Mouse (Mus musculus) kidney, postnatal 4 days (tissue): ENCODE results near the gene Ctcf.

ENCODE experiments used
- DNase-seq, 2 experiments: peaks; one replicate each; pipeline ENCODE4 v3.0.0; 2021; ENCODE audit warnings: mixed read lengths in 2 of 2

Gene Ctcf

DNA sequence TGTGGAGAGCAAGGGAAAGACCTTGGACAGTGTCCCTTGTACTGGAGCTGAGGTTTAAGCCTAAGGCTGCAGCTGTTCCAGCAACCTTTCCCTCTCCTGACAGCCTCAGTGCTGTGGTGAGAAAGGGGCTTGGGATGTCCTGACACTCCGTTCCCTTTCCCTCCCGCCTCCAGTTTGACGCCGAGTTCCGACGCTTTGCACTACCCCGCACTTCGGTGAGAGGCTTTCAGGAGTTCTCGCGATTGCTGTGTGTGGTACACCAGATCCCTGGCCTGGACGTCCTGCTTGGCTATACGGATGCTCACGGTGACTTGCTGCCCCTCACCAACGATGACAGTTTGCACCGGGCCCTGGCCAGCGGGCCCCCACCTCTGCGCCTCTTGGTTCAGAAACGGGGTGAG is 65.6 kb downstream of the Ctcf start:
- DNase-seq: no peak

DNA sequence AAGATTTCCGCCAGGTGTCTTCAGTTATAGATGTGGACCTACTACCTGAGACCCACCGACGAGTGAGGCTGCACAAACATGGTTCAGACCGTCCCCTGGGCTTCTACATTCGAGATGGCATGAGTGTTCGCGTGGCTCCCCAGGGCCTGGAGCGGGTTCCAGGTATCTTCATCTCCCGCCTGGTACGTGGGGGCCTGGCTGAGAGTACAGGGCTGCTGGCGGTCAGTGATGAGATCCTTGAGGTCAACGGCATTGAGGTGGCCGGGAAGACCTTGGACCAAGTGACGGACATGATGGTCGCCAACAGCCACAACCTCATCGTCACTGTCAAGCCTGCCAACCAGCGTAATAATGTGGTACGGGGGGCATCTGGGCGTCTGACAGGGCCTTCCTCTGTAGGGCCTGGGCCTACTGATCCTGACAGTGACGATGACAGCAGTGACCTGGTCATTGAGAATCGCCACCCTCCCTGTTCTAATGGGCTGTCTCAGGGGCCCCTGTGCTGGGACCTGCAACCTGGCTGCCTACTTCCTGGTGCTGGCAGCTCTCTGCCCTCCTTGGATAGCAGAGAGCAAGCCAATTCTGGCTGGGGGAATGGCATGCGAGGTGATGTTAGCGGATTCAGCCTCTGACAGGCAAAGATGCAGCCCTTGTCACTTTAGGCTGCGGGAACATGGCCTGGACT is 66.5 kb downstream of the Ctcf start:
- no peak for DNase-seq

DNA sequence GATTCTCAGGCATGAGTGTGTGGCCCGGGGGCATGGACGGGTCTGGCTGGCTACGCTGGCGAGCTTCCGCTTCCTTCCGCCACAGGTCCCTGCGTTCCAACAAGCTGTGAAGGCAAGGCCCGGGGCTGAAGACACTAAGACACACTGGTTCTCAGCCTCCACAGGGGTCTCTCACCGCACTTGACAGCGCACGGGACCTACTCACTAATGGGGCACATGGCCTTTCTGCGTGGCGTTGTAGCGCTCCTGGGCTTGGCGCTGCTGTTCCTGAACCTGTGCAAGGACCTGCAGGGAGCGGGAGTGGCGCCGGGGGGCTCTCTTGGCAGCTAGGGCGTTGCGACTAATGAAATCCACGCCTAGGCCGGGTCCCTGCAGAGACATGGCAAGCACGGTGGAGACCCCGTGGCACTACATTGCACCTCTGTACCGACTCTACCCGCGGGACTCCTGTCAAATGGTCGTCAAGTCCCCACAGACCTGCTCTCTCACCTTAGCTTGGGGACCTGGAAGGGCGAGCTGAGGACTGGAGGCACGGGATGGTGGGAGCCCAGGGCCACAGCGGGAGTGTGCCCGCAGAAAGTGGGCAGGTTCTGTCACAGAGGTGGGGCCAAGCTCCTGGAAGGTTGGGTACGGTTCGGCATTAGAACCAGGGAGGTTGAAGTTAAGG is 67.9 kb downstream of the Ctcf start:
- DNase-seq: no peak

DNA sequence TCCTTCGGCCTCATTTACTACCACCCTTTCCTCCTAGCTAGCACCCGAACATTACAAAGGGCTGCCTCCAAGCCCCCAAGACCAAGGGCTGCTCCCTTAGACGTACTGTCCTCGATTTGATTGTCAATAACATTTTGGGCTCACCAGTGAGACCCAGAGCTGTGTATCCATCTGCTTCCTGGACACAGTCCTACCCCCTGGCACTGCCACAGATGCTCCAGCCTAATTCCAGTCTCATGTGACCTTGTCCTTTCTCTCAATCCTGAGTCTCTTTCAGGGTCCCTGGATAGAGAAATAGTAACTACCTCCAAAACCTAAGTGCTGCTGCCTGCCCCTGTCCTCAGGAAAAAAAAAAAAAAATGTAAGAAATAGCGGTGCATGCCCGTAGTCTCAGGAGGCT is 68.6 kb downstream of the Ctcf start:
- DNase-seq: no peak

DNA sequence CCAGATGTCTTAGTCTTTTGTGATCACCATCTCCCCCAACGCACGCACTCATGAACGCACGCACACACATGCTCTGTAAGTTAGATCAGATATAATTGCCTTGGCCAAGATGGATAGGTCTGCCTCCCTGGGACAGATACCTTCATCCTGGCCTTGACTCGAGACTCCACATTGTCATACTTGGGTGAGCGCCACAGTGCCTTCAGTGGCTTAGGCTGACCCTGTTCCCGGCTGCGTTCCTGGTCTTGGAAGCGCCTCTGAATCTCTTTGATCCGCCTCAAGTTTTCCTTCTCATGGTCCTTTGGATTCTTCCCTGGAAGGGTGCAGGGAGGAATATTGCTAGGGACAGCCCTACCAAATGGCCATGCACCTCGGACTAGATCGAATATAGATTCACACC is 70.1 kb downstream of the Ctcf start:
- DNase-seq: no peak

DNA sequence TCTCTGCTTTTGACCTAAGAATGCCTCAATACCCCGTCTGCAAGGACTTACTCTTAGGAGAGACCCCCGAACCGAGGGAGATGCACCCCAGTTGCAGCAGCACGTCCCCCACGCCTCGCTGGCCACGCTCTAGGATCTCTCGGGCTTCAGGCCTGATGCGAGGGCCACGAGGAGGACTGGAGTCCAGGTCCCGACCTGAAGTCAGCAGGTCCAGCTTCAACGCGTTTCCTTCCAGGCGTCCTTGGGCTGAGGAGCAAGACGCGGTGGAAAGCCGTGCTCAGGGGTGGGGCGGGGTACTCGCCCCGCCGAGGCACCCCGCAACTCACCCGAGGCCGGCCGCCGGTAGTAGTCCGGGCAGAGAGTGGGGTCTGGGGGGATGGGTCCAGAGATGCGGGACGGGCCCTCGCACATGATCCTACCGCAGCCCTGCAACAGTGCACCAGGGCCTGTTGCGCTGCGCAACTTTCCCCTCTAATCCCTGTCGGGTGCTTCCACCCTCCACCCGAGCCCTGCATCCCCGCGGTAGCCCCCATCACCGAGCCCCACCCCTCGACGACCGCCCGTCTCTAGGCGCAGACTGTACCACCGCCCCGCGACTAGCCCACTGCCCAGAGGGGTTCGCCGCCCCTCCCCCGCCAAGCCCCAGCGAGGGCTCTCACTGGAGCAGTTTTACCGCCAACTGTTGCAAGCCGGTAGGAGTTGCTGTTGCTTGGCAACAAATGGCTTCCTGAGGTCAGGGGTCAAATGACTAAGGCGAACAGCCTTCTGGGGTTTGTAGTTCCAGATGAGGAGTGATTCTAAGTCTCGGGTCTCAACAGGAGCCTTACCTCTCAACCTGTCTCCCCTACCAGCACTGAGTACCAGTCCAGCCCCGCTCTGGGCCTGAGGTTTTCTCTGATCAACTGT is 71.4 kb downstream of the Ctcf start, which contains the start of the genes 4933405L10Rik and Enkd1:
TSS of gene 4933405L10Rik (plus strand) at position 158 of the 906 bp plus-strand sequence.
TSS of gene Enkd1 (minus strand) at position 713 of the 906 bp plus-strand sequence.
- DNase-seq: peak; percentile 89 to 92

DNA sequence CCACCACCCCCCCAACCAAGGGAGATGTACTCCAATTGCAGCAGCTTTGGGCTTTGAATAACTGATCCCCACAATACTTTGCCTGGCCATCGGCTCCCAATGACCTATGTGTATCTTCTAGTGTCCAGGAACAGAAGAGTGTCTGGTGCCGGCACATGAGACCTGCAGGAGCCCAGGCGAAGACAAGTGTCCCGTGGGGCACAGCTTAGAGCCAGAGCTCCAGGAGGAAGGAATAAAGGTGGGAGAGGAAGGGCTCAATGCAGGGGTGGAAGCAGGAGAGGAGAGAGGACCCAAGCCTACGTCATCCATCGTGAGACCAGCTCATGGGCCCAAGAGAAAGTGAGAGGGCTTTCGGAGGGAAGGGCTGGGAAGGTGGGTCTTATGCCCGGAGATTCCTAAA is 72.3 kb downstream of the Ctcf start:
- no peak for DNase-seq

DNA sequence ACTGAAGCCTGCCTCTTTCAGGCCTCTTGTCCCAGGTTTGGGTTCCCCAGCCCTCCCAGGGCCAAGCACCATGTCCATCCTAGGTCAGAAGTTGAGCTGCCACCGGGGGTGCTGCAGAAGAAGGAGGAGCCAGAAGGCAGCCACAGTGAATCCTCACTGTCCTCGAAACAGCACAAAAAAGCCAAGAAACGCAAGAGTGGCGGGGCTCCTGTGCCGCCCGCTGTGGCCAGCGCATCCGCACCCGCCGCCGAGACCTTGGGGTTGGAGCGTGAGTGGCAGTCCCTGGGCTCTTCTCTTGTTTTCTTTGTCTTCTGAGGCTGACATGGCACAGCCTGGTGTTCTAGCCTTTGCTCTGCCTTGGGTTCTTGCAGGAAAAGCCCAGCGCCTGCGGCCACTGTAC is 72.9 kb downstream of the Ctcf start:
- no peak for DNase-seq

DNA sequence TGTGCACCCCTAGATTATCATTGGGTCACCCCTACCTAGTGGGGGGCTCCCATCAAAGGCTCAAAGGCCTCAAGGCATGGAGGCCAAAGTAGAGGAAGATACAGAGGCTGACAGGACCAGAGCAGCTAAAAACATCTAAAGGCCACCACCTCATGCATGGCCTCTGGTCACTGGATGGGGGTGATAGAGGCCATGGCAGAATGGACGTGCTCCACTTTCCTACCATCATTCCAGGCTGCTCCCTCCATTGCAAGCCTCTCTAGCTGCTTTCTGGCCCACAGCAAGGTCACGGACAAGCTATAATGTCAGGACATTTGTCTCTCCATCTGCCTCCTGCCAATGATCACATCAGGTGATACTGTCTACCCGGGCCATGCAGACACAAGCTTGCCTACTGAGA is 75.9 kb downstream of the Ctcf start:
- no peak for DNase-seq

DNA sequence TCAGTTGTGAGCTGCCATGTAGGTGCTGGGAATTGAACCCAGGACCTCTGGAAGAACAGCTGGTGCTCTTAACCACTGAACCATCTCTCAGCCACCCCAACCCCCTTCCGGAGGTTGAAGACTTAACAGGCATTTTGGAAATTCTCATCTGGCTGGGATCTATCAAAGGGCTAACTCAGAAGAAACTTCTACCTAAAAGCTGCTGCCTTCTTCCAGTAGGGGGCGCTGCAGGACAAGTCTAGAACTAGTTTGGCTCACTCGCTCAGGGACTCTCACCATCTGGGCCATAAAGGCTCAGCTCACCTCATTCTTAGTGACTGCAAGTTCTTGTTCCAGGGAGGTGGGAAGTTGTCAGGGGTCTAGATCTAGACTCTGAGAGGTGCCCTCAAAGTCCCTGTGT is 77.8 kb downstream of the Ctcf start:
- peak; percentile 93 to 94 for DNase-seq

DNA sequence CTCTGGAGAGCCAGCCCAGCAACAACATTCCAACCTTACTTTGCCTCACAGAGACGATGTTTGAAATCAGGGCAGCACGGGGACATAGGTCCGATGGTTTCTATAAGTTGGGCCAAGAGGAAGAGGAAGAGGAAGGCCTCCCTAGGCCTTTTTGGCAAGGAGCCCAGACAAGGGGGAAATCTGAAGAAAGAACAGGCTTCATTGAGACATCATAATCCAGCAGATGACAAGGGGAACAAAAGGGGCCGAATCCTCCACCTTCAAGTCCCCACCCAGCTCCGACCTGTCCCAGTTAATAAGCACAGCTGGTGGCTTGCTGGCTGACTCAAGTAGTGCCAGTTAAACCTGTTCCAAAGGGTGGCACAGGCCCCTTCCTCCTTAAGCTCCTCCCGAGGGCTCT is 78.7 kb downstream of the Ctcf start:
- peak in 1 of 2 experiments; percentile 38 for DNase-seq

DNA sequence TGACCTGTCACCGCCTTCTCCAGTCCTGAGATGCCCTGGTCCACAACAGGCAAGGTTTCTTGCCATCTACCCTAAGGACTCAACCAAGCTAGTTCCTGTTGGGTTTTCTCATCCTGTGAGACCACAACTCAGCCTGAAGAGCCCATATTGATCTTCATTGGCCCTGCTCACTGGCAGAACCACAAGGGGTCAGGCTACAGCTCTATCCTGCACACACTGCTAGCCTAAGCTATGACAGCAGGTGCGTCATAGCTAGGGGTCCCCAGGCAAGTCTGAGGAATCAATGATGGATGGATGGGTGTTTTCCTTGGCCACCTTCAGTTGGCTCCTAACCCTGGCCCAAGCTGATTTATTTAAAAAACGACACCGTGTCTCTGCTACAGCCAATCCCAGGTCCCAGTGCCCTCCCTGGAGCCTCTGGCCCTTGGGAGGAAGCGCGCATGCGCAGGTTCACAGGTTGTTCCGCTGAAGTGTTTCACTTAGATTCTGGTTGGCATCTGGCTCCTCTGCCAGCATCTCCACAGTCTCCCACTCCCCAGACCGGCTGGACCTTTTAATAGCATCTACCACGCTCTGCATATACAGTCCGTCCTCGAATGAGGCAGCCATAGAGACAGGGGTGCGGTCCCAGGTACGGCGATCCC is 80.1 kb downstream of the Ctcf start:
- no peak for DNase-seq

DNA sequence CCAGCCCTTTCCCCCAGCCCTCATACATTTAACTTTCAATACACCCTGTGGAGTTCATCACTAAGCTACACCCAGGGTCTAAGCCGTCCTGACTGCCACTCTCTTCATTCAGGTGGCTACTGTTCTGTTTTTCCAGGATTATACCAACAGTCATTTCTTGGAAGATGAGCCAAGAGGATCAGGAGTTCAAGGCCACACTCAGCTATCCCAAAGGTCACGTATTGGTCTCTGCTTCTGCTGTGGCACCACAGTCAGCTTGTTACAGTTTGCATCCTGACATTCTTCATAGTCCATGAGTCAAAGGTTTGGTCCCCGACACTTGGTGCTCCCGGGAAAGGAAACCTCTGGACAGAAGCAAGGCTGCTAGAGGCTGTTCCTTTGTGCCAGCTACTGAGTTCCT is 83.3 kb downstream of the Ctcf start:
- no peak for DNase-seq

DNA sequence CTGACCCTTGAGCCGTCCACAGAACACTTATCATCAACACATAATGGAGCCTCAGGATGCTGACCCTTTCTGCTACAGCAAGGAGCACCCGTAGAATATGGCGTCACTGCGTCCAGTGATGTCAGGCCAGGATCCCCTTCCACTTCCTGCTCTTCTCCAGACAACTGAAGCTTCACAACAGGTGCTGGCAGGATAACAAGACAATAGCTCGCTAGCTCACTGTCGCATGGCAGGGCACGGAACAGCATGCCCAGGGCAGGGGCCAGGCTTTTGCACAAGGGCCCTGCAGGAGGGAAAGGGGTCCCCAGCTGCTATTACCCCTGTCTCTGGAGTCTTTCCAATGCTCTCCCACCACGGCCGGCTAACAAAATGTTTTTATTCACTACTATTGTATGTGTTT is 86.5 kb downstream of the Ctcf start:
- DNase-seq: no peak

DNA sequence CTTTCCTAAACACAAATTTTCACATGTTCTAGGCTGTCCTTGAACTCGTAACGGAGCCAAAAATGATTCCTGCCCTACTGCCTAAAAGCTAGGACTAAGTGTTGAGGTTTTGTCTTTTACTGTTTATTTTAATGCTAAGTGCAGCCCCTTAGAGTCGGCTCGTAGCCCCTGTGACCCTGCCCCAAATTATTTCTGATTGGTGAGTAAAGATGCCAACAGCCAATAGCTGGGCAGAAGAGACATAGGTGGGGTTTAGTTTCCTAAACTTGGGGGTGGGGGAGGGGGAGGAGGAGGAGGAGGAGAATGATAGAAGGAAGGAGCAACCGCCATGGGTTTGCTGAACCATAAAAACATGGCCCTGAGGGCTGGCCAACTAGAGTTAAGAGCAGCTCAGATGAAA is 89.4 kb downstream of the Ctcf start:
- no peak for DNase-seq

DNA sequence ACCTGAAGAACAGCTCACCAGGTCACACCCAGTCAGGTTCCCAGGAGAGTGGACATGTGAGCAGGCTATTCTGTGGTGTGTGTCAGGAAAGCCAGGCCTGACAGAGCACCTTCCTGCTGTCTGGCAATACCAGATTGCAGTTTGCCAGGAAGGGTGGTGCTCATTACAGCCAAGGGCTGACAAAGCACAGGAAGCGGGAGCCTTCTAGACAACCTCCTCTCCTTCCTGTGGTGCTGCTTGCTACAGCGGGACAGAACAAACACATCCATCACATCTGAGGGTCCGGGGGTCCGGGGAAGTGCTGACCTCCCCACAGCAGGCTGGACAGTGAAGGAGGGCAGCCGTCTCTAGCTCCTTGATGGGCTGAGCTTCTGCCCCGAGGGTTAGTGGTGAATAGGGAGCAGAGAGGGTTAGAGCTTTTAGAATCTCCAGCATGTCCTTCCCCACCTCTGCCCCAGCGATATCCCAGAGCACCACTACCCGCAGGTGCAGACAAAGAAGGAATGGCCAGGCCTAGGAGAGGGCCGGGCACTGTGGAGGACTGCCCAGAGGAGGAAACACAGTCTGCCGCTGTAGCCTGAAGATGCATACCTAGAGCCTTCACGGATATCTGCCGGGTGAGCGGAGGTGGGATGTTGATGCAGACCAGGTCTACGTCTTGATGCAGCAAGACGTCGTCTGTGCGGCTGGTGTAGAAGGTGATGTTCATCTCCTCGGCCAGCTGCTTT is 91.2 kb downstream of the Ctcf start:
- DNase-seq: peak; percentile 44 to 57

DNA sequence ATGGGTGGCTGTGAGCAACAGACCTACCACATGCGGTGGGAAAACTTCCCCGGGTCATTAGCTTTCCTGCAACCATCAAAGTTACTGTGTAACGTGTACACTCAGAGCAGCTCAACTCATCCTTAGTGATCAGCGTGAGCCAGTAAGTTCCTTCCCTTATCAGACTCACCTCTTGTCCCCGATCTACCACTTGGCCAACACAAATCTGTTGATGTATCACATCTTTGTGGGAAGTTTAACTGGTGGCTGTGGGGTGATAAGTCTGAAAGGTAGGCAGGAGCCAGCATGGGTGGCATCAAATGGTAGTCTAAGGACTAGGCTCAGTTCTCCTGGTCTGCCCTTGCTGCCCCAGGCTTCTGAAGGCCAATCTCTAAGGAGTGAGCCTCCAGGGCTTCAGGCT is 95.8 kb downstream of the Ctcf start:
- DNase-seq: no peak
